Mouse (Mus musculus) bone marrow, adult 2 months (tissue): ENCODE data around the gene Asb16. TPM values are rescaled to one million over a fixed set of nuclear protein-coding genes. Genes with fewer than 3 reads are reported as not detected.

Source experiments
- H3K27ac ChIP-seq: fragments of 200-500 bp; 2 replicates; pipeline ENCODE4 v1.5.1; 2012; ENCODE audit warnings: low read depth, mild to moderate bottlenecking, control low read depth, inconsistent platforms, low read length; ENCODE audit not compliant: control insufficient read depth, poor library complexity, insufficient read depth
- H3K4me1 ChIP-seq: fragments of 200-500 bp; 2 replicates; pipeline ENCODE4 v1.6.1; 2011; ENCODE audit warnings: low read length; ENCODE audit not compliant: control insufficient read depth, insufficient read depth
- H3K4me3 ChIP-seq: fragments of 200-500 bp; replicated peaks from 2 replicates; pipeline ENCODE3; 2011; ENCODE audit warnings: mild to moderate bottlenecking, low read depth, low read length, control low read depth; ENCODE audit not compliant: control insufficient read depth
- CTCF ChIP-seq: fragments of 200-500 bp; IDR thresholded peaks from 2 replicates; pipeline ENCODE4 v1.5.1; 2011; ENCODE audit warnings: low read length, control low read depth; ENCODE audit not compliant: control insufficient read depth, insufficient read depth
- POLR2A ChIP-seq: fragments of 200-500 bp; IDR thresholded peaks from 2 replicates; pipeline ENCODE4 v1.6.1; 2011; ENCODE audit warnings: low read depth, mild to moderate bottlenecking, control low read depth, low read length, borderline replicate concordance; ENCODE audit not compliant: control insufficient read depth
- WGBS: fragments of 180-500 bp; shearing (Covaris S2); methylation state at CpG from one replicate; pipeline ENCODE4 v1.1.7; 2018; 5-methylcytosine and 5-hydroxymethylcytosine counted together
- polyA plus RNA-seq: library from polyadenylated mRNA; stranded (reverse); fragments of >200 nt; gene quantifications from 2 replicates; pipeline ENCODE4 v1.2.4, GENCODE M21; 2011; ENCODE audit warnings: low replicate concordance; ENCODE audit not compliant: missing spikeins, insufficient read depth, insufficient read length

The Asb16 gene
- polyA plus RNA-seq, 1 experiment = 0.52 TPM

GRCm38 (mm10) chr11:102316572-102317297 is 48.2 kb downstream of the Asb16 start:
- peak overlapping the region; percentile 87 for H3K4me3 ChIP-seq
- TF ChIP-seq POLR2A = peak; percentile 70; the same call in 1 of the 2 replicates
- no peak for TF ChIP-seq CTCF
- H3K4me1 ChIP-seq = peaks cover 5% of the 10 kb centered on the region
- 1% methylated on average over 71 of the region's 80 CpGs for WGBS
- peak overlapping the region; percentile 99 for H3K27ac ChIP-seq

- TF ChIP-seq CTCF (no peak), POLR2A (no peak)
- Histone ChIP-seq H3K27ac (peak overlapping the region; percentile 99), H3K4me1 (peaks cover 5% of the 10 kb centered on the region), H3K4me3 (peak overlapping the region; percentile 89)
- WGBS = under 1% methylated on average over 86 of the region's 87 CpGs
Measured at GRCm38 (mm10) chr11:102317298-102317900, 48.9 kb downstream of the Asb16 start.

GRCm38 (mm10) chr11:102317901-102318575 is 49.5 kb downstream of the Asb16 start:
- no peak for TF ChIP-seq CTCF
- peak; percentile 39; the same call in 1 of the 2 replicates for TF ChIP-seq POLR2A

GRCm38 (mm10) chr11:102318576-102319409 is 50.2 kb downstream of the Asb16 start:
- TF ChIP-seq POLR2A (peak; percentile 53; the same call in 1 of the 2 replicates), CTCF (no peak)
- under 1% methylated on average over 84 of the region's 84 CpGs for WGBS
- peaks cover 5% of the 10 kb centered on the region for H3K4me1 ChIP-seq
- H3K4me3 ChIP-seq = peak overlapping the region; percentile 89
- H3K27ac ChIP-seq = peak overlapping the region; percentile 97

More at GRCm38 (mm10) chr11:102317901-102318575, 49.5 kb downstream of the Asb16 start:
- Histone ChIP-seq H3K27ac (peak overlapping the region; percentile 97), H3K4me1 (peaks cover 5% of the 10 kb centered on the region), H3K4me3 (peak overlapping the region; percentile 89)
- under 1% methylated on average over 53 of the region's 77 CpGs for WGBS

GRCm38 (mm10) chr11:102319410-102319792 is 50.9 kb downstream of the Asb16 start, which contains the start of gene Ubtf:
Gene Ubtf (minus strand): TSS chr11:102319742.
- WGBS = under 1% methylated on average over 25 of the region's 25 CpGs
- peaks cover 5% of the 10 kb centered on the region for H3K4me1 ChIP-seq

GRCm38 (mm10) chr11:102319941-102320685 is 51.6 kb downstream of the Asb16 start:
- 1% methylated on average over 38 of the region's 38 CpGs for WGBS
- Histone ChIP-seq H3K4me1 (peaks cover 5% of the 10 kb centered on the region), H3K27ac (peak overlapping the region; percentile 97), H3K4me3 (peak overlapping the region; percentile 87)
- TF ChIP-seq CTCF (no peak), POLR2A (peak; percentile 90)

More at GRCm38 (mm10) chr11:102319410-102319792, 50.9 kb downstream of the Asb16 start, which contains the start of gene Ubtf:
- TF ChIP-seq POLR2A = peak; percentile 70; the same call in 1 of the 2 replicates
- TF ChIP-seq CTCF = no peak
- Histone ChIP-seq H3K27ac (peak within 1 kb of the TSS; percentile 97), H3K4me3 (peak within 1 kb of the TSS; percentile 89)

GRCm38 (mm10) chr11:102320686-102321005 is 52.1 kb downstream of the Asb16 start:
- H3K27ac ChIP-seq = peak overlapping the region; percentile 97; the same call in 1 of the 2 replicates
- peak overlapping the region; percentile 87 for H3K4me3 ChIP-seq
- H3K4me1 ChIP-seq = peaks cover 4% of the 10 kb centered on the region
- 39% methylated on average over 10 of the region's 10 CpGs for WGBS
- 0 out of 2 replicates have a peak, but pooled peaks have one; percentile 34 for TF ChIP-seq POLR2A
- TF ChIP-seq CTCF = no peak
